In genomic region chr14:17929585-17929984, GRCm38 (mm10) we compare ENCODE assay signal across 15 mouse cellular contexts.
A peak's percentile ranks its signal among the peaks of the same experiment; 100 is the strongest.
DNase-seq lines count a peak whose midpoint lies in the region; ATAC-seq and TF ChIP-seq lines count a peak whose summit lies in the region.
"Had no signal": no experiment of that assay in that cellular context is flagged by ENCODE, and none has a peak within 500 bp of the region (broad histone marks: within the 10 kb centered on the region; RNA-seq: fewer than 3 reads in every experiment).

No protein-coding gene starts in this region.

- no peak for DNase-seq in layer of hippocampus, adult 2 months (ENCODE audit: low spot score in 2 of 2)
- DNase-seq in layer of hippocampus, adult 18-20 months (ENCODE audit: low spot score in 2 of 2): no peak
- DNase-seq in thymus, adult 2 months: peak; percentile 9
- DNase-seq in thymus, postnatal 4 days: no peak
- no peak for DNase-seq in stomach, postnatal 0 days (ENCODE audit: low spot score)
- no peak for DNase-seq in adrenal gland, postnatal 14 days
- DNase-seq: cerebellum, adult 9-11 months; gastrocnemius, postnatal 14 days; heart, postnatal 10 days; lung, postnatal 10 days had no signal

- H3K27me3 ChIP-seq in thymus, adult 2 months (ENCODE audit: control insufficient read depth, insufficient read depth, low read length): no peaks in the 10 kb centered on the region
- H3K27me3 ChIP-seq in stomach, postnatal 0 days (ENCODE audit: control insufficient read depth, insufficient read depth, low read length): no peaks in the 10 kb centered on the region
- H3K27me3 ChIP-seq: forebrain, embryonic 15.5 days; kidney, embryonic 15.5 days; midbrain, embryonic 13.5 days had no signal

- no peak overlapping the region for H3K4me2 ChIP-seq in stomach, postnatal 0 days (replicated peaks; ENCODE audit: low read depth)
- H3K4me2 ChIP-seq: forebrain, embryonic 15.5 days; kidney, embryonic 15.5 days; midbrain, embryonic 13.5 days had no signal

- WGBS in thymus, adult 2 months: 47% methylated on average over 5 of the region's 5 CpGs
- 69% methylated on average over 5 of the region's 5 CpGs for WGBS in stomach, postnatal 0 days

- TF ChIP-seq CTCF in layer of hippocampus, adult 2 months (conservative IDR thresholded peaks at IDR 0.05): peak; percentile 47
- TF ChIP-seq CTCF in thymus, adult 2 months (IDR thresholded peaks at IDR 0.05; ENCODE audit: borderline replicate concordance, control insufficient read depth, extremely low read depth, insufficient read depth, low read length, poor library complexity): no peak
- peak; percentile 58 for TF ChIP-seq CTCF in stomach, postnatal 0 days (IDR thresholded peaks at IDR 0.05; ENCODE audit: low read depth)

- no peak for TF ChIP-seq EP300 in stomach, postnatal 0 days (optimal IDR thresholded peaks at IDR 0.05)

- H3K27ac ChIP-seq in layer of hippocampus, adult 2 months: no peak overlapping the region
- H3K27ac ChIP-seq in thymus, adult 2 months (ENCODE audit: control insufficient read depth, insufficient read depth, low read length): no peak overlapping the region
- no peak overlapping the region for H3K27ac ChIP-seq in stomach, postnatal 0 days (replicated peaks)
- H3K27ac ChIP-seq: forebrain, embryonic 15.5 days; kidney, embryonic 15.5 days; midbrain, embryonic 13.5 days had no signal

- H3K4me3 ChIP-seq in layer of hippocampus, adult 2 months: no peak overlapping the region
- no peak overlapping the region for H3K4me3 ChIP-seq in thymus, adult 2 months (ENCODE audit: control insufficient read depth, insufficient read depth, low read length)
- no peak overlapping the region for H3K4me3 ChIP-seq in stomach, postnatal 0 days (ENCODE audit: low read depth, low read length)
- H3K4me3 ChIP-seq: forebrain, embryonic 15.5 days; kidney, embryonic 15.5 days; midbrain, embryonic 13.5 days had no signal

- no peak for TF ChIP-seq POLR2A in thymus, adult 2 months (IDR thresholded peaks at IDR 0.05; ENCODE audit: control insufficient read depth, extremely low read depth, insufficient read depth, low read length, poor library complexity)

- H3K9ac ChIP-seq in stomach, postnatal 0 days (ENCODE audit: low read length): no peak overlapping the region
- H3K9ac ChIP-seq: forebrain, embryonic 15.5 days; kidney, embryonic 15.5 days; midbrain, embryonic 13.5 days had no signal

- peaks cover 7% of the 10 kb centered on the region for H3K4me1 ChIP-seq in thymus, adult 2 months (replicated peaks; ENCODE audit: control insufficient read depth, insufficient read depth, low read length)
- H3K4me1 ChIP-seq in stomach, postnatal 0 days (replicated peaks; ENCODE audit: control insufficient read depth, insufficient read depth): no peaks in the 10 kb centered on the region
- H3K4me1 ChIP-seq: forebrain, embryonic 15.5 days; kidney, embryonic 15.5 days; midbrain, embryonic 13.5 days had no signal

- H3K36me3 ChIP-seq in thymus, adult 2 months (ENCODE audit: control insufficient read depth, insufficient read depth, low read length): no peaks in the 10 kb centered on the region
- no peaks in the 10 kb centered on the region for H3K36me3 ChIP-seq in stomach, postnatal 0 days (ENCODE audit: control insufficient read depth, insufficient read depth, low read length)
- H3K36me3 ChIP-seq: forebrain, embryonic 15.5 days; kidney, embryonic 15.5 days; midbrain, embryonic 13.5 days had no signal

- ATAC-seq in common myeloid progenitor, adult 5-6 weeks (replicated peaks; ENCODE audit: low read depth, poor library complexity, severe bottlenecking): 0 out of 2 replicates have a peak, but pooled peaks have one; percentile 27
- ATAC-seq in stomach, postnatal 0 days (ENCODE audit: low FRiP score, low TSS enrichment): no peak
- ATAC-seq: forebrain, embryonic 15.5 days; hindbrain, embryonic 16.5 days; midbrain, embryonic 13.5 days had no signal

- H3K9me3 ChIP-seq in stomach, postnatal 0 days (ENCODE audit: control insufficient read depth, low read length): no peaks in the 10 kb centered on the region
- H3K9me3 ChIP-seq: forebrain, embryonic 15.5 days; kidney, embryonic 15.5 days; midbrain, embryonic 13.5 days had no signal
